Mouse (Mus musculus): ENCODE measurements around the gene Mbnl1. TPM values are rescaled to one million over a fixed set of nuclear protein-coding genes. Genes with fewer than 3 reads are reported as not detected.
A peak's percentile ranks its signal among the peaks of the same experiment; 100 is the strongest.

Gene Mbnl1
- polyA plus RNA-seq, 1 experiment from 2014 or later: 46.9 TPM

DNA sequence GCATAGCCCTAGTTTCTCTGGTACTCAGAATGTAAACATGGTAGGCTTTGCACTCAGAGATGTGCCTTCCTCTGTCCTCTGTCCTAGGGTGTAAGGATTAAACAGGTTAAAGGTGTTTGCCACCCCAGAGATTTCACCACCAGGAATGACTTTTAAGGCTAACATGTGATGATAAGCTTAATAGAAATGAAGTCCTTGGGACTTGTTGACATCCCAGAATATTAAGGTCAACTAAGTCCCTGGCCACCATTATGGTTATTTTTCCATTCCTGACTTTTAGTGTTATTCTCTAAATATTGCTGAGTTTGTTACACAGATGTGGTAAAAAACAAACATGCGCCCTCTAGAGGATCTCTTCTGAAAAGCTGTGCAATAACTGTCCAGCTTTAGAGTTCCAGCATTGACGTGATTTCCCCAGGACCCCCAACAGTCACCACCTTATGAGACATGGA, 136.3 kb downstream of the Mbnl1 start:
- 11% methylated on average over 2 of the region's 2 CpGs for WGBS
- ATAC-seq (ENCODE audit: low FRiP score): 0 out of 2 replicates have a peak, but pooled peaks have one; percentile 63
- Histone ChIP-seq H3K4me3 (no peak overlapping the region), H3K27ac (no peak overlapping the region), H3K27me3 (no peaks in the 10 kb centered on the region), H3K4me1 (no peaks in the 10 kb centered on the region), H3K36me3 (no peaks in the 10 kb centered on the region), H3K4me2 (replicated peaks) (no peak overlapping the region), H3K9ac (no peak overlapping the region), H3K9me3 (replicated peaks) (no peaks in the 10 kb centered on the region)

- ATAC-seq (ENCODE audit: low FRiP score): no peak
- Histone ChIP-seq H3K4me3 (no peak overlapping the region), H3K27ac (no peak overlapping the region), H3K9me3 (replicated peaks) (no peaks in the 10 kb centered on the region), H3K27me3 (no peaks in the 10 kb centered on the region), H3K36me3 (no peaks in the 10 kb centered on the region), H3K4me1 (no peaks in the 10 kb centered on the region), H3K4me2 (replicated peaks) (no peak overlapping the region), H3K9ac (no peak overlapping the region)
- 17% methylated on average over 2 of the region's 2 CpGs for WGBS
Measured at GRCm38 (mm10) chr3:60611839-60612238, 139.2 kb downstream of the Mbnl1 start.

GRCm38 (mm10) chr3:60613121-60613520, 140.5 kb downstream of the Mbnl1 start:
- H3K27me3 ChIP-seq: no peaks in the 10 kb centered on the region
- H3K27ac ChIP-seq: no peak overlapping the region
- no peak overlapping the region for H3K9ac ChIP-seq
- no peaks in the 10 kb centered on the region for H3K9me3 ChIP-seq (replicated peaks)
- 94% methylated on average over 7 of the region's 7 CpGs for WGBS
- no peak overlapping the region for H3K4me2 ChIP-seq (replicated peaks)
- no peak overlapping the region for H3K4me3 ChIP-seq
- no peaks in the 10 kb centered on the region for H3K36me3 ChIP-seq
- ATAC-seq (ENCODE audit: low FRiP score): no peak
- no peaks in the 10 kb centered on the region for H3K4me1 ChIP-seq

DNA sequence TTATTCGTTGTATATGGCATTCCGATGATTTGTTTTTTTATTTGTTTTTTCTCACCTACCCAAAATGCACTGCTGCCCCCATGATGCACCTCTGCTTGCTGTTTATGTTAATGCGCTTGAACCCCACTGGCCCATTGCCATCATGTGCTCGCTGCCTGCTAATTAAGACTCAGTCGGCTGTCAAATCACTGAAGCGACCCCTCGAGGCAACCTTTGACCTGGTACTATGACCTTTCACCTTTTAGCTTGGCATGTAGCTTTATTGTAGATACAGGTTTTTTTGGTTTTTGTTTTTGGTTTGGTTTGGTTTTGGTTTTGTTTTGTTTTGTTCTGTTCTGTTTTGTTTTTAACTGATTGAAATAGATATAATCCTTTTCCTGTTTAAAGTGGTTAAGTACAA, 141.9 kb downstream of the Mbnl1 start:
- Histone ChIP-seq H3K36me3 (no peaks in the 10 kb centered on the region), H3K27me3 (no peaks in the 10 kb centered on the region), H3K4me3 (no peak overlapping the region), H3K4me1 (no peaks in the 10 kb centered on the region), H3K4me2 (replicated peaks) (no peak overlapping the region), H3K9me3 (replicated peaks) (no peaks in the 10 kb centered on the region), H3K9ac (no peak overlapping the region), H3K27ac (no peak overlapping the region)
- no peak for ATAC-seq (ENCODE audit: low FRiP score)
- WGBS: 79% methylated on average over 7 of the region's 7 CpGs

DNA sequence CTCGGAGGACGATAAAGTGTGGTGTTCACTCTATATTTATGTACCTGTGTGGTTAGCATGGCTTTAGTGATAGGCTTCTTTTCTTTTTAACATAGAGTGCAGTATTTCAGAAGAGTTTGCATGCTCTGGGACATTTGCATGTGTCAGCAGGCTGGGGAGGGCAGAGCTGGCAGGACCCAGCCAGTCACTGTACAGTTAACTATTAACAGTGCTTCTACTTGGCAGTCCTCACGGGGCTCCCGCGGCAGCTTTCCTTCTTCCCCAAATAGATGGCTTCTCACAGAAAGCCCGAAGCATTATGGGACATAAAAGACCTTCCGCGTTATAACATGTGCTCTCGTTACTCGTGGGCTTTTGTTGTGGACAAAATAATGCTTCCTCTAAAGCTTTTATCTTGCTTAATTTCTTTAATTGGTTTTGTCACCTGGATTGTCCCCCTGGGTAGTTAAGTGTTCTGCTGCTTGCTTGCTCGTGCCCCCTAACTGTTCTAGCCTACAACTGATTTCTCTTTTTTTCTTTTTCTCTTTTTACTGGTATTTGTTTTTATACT, 142.5 kb downstream of the Mbnl1 start:
- ATAC-seq (ENCODE audit: low FRiP score): no peak
- WGBS: 65% methylated on average over 11 of the region's 11 CpGs
- Histone ChIP-seq H3K4me1 (no peaks in the 10 kb centered on the region), H3K4me3 (no peak overlapping the region), H3K9ac (no peak overlapping the region), H3K27me3 (no peaks in the 10 kb centered on the region), H3K27ac (no peak overlapping the region), H3K9me3 (replicated peaks) (no peaks in the 10 kb centered on the region), H3K4me2 (replicated peaks) (no peak overlapping the region), H3K36me3 (no peaks in the 10 kb centered on the region)

DNA sequence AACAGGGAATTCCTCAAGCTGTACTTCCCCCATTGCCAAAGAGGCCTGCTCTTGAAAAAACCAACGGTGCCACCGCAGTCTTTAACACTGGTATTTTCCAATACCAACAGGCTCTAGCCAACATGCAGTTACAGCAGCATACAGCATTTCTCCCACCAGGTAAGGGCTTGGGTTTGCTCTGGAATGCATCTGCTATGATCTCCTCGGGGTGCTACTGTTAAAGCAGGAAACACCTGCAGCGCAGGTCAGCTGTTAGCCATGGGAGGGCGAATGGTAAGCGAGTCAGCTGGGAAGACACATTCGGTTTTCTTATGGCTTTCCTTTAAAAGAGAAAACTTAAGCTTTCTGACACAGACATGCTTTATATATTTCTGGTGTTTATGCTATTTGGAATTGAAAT, 143.0 kb downstream of the Mbnl1 start:
- Histone ChIP-seq H3K27ac (no peak overlapping the region), H3K4me2 (replicated peaks) (no peak overlapping the region), H3K9me3 (replicated peaks) (no peaks in the 10 kb centered on the region), H3K27me3 (no peaks in the 10 kb centered on the region), H3K36me3 (no peaks in the 10 kb centered on the region), H3K9ac (no peak overlapping the region), H3K4me3 (no peak overlapping the region), H3K4me1 (no peaks in the 10 kb centered on the region)
- ATAC-seq (ENCODE audit: low FRiP score): no peak
- WGBS: 67% methylated on average over 7 of the region's 7 CpGs

DNA sequence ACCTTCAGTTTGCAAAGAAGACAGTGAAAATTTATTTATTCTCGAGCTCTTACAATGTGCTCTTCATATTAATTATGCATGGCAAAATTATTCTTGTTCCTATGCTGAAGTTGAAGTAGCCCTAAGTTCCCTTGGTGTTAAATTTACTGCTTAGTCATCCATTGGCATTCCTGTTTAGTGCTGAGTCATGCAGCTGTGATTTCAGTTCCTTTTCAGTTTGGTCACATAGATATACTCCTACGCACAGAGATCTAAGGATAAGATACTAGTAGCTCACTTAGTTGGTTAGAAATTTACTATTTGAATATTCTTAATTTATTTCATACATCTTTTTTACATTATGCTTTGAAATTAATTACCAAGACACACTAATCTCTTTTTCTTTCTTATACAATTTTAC, 143.5 kb downstream of the Mbnl1 start:
- Histone ChIP-seq H3K9me3 (replicated peaks) (no peaks in the 10 kb centered on the region), H3K4me3 (no peak overlapping the region), H3K4me2 (replicated peaks) (no peak overlapping the region), H3K4me1 (no peaks in the 10 kb centered on the region), H3K36me3 (no peaks in the 10 kb centered on the region), H3K27ac (no peak overlapping the region), H3K9ac (no peak overlapping the region), H3K27me3 (no peaks in the 10 kb centered on the region)
- WGBS: 88% methylated on average over 2 of the region's 2 CpGs
- no peak for ATAC-seq (ENCODE audit: low FRiP score)

GRCm38 (mm10) chr3:60617643-60618042, 145.0 kb downstream of the Mbnl1 start:
- Histone ChIP-seq H3K27ac (no peak overlapping the region), H3K4me2 (replicated peaks) (no peak overlapping the region), H3K4me1 (no peaks in the 10 kb centered on the region), H3K36me3 (no peaks in the 10 kb centered on the region), H3K9me3 (replicated peaks) (no peaks in the 10 kb centered on the region), H3K9ac (no peak overlapping the region), H3K4me3 (no peak overlapping the region), H3K27me3 (no peaks in the 10 kb centered on the region)
- no peak for ATAC-seq (ENCODE audit: low FRiP score)
- WGBS: 91% methylated on average over 1 of the region's 1 CpGs

- Histone ChIP-seq H3K4me2 (replicated peaks) (no peak overlapping the region), H3K4me3 (no peak overlapping the region), H3K36me3 (no peaks in the 10 kb centered on the region), H3K4me1 (no peaks in the 10 kb centered on the region), H3K9ac (no peak overlapping the region), H3K27me3 (no peaks in the 10 kb centered on the region), H3K27ac (no peak overlapping the region), H3K9me3 (replicated peaks) (no peaks in the 10 kb centered on the region)
- no peak for ATAC-seq (ENCODE audit: low FRiP score)
- 84% methylated on average over 2 of the region's 2 CpGs for WGBS
Measured at GRCm38 (mm10) chr3:60620236-60620635, 147.6 kb downstream of the Mbnl1 start.

DNA sequence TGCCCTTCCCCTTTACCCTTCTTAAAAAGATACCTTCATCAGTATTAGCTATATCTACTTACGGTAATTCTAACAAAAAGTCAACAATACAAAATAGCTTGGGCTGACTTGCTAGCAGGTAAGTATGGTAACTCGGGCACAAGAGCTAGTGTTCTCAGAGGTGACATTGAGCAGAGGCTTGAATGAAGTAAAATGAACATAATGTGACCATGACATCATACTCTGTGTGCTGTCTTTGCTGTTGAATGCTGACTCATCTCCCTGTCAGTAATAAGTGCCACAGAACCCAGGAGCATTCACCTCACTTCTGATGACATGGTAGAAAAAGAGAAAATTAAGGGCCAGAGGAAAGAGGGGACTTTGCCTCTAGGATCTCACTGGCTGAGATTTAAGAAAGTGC, 158.6 kb downstream of the Mbnl1 start:
- no peak for ATAC-seq (ENCODE audit: low FRiP score)
- Histone ChIP-seq H3K27me3 (no peaks in the 10 kb centered on the region), H3K4me2 (replicated peaks) (no peak overlapping the region), H3K9ac (no peak overlapping the region), H3K4me3 (no peak overlapping the region), H3K36me3 (no peaks in the 10 kb centered on the region), H3K4me1 (no peaks in the 10 kb centered on the region), H3K9me3 (replicated peaks) (no peaks in the 10 kb centered on the region), H3K27ac (no peak overlapping the region)
- 97% methylated on average over 2 of the region's 2 CpGs for WGBS

GRCm38 (mm10) chr3:60631754-60632153, 159.1 kb downstream of the Mbnl1 start:
- no peak for ATAC-seq (ENCODE audit: low FRiP score)
- no peaks in the 10 kb centered on the region for H3K36me3 ChIP-seq
- no peaks in the 10 kb centered on the region for H3K27me3 ChIP-seq
- no peak overlapping the region for H3K4me3 ChIP-seq
- WGBS: 87% methylated on average over 5 of the region's 5 CpGs
- no peaks in the 10 kb centered on the region for H3K9me3 ChIP-seq (replicated peaks)
- H3K4me2 ChIP-seq (replicated peaks): no peak overlapping the region
- no peaks in the 10 kb centered on the region for H3K4me1 ChIP-seq
- no peak overlapping the region for H3K9ac ChIP-seq
- H3K27ac ChIP-seq: no peak overlapping the region

GRCm38 (mm10) chr3:60632796-60633466, 160.3 kb downstream of the Mbnl1 start:
- no peaks in the 10 kb centered on the region for H3K9me3 ChIP-seq (replicated peaks)
- no peak for ATAC-seq (ENCODE audit: low FRiP score)
- no peak overlapping the region for H3K9ac ChIP-seq
- H3K4me1 ChIP-seq: no peaks in the 10 kb centered on the region
- whole genome bisulfite sequencing: 96% methylated on average over 1 of the region's 1 CpGs
- H3K27me3 ChIP-seq: no peaks in the 10 kb centered on the region
- no peak overlapping the region for H3K27ac ChIP-seq
- H3K36me3 ChIP-seq: no peaks in the 10 kb centered on the region
- H3K4me3 ChIP-seq: no peak overlapping the region
- no peak overlapping the region for H3K4me2 ChIP-seq (replicated peaks)

- ATAC-seq (ENCODE audit: low FRiP score): no peak
- no peaks in the 10 kb centered on the region for H3K27me3 ChIP-seq
- H3K4me3 ChIP-seq: no peak overlapping the region
- no peaks in the 10 kb centered on the region for H3K9me3 ChIP-seq (replicated peaks)
- no peak overlapping the region for H3K9ac ChIP-seq
- no peaks in the 10 kb centered on the region for H3K4me1 ChIP-seq
- no peak overlapping the region for H3K27ac ChIP-seq
- H3K4me2 ChIP-seq (replicated peaks): no peak overlapping the region
- no peaks in the 10 kb centered on the region for H3K36me3 ChIP-seq
- 90% methylated on average over 3 of the region's 3 CpGs for WGBS
Measured at GRCm38 (mm10) chr3:60638530-60638929, 165.9 kb downstream of the Mbnl1 start.
